Mouse (Mus musculus): ENCODE measurements around the gene Acnat1.
"Not testable (repeated sequence)": the region's sequence is repeated elsewhere in the genome, so short reads cannot be mapped to it uniquely, and the experiment has no call there.

Gene Acnat1

GRCm38 (mm10) chr4:49451848-49452551, 21.7 kb downstream of the Acnat1 start:
- DNase-seq, result no peak

GRCm38 (mm10) chr4:49451133-49451847, 22.4 kb downstream of the Acnat1 start:
- not testable (repeated sequence) for DNase-seq

- not testable (repeated sequence) for DNase-seq
Measured at GRCm38 (mm10) chr4:49436968-49437367, 36.7 kb downstream of the Acnat1 start.

- not testable (repeated sequence) for DNase-seq
Measured at GRCm38 (mm10) chr4:49410151-49410550, 63.6 kb downstream of the Acnat1 start.

GRCm38 (mm10) chr4:49407957-49408356, 65.8 kb downstream of the Acnat1 start, which contains the start of gene Acnat2:
TSS of gene Acnat2 (minus strand) at chr4:49408151.
- DNase-seq, result not testable (repeated sequence)

All from lung, postnatal 10 days (tissue).